In genomic region chr1:136527163-136527562, GRCm38 (mm10) we compare ENCODE assay signal across 14 mouse cellular contexts.
A peak's percentile ranks its signal among the peaks of the same experiment; 100 is the strongest.
DNase-seq lines count a peak whose midpoint lies in the region; ATAC-seq and TF ChIP-seq lines count a peak whose summit lies in the region.
"Had no signal": no experiment of that assay in that cellular context is flagged by ENCODE, and none has a peak within 500 bp of the region (broad histone marks: within the 10 kb centered on the region; RNA-seq: fewer than 3 reads in every experiment).

No protein-coding gene starts in this region.

- intact Hi-C loops in left cerebral cortex, postnatal 25 days (cut with DNase I): loop anchor here (10.0 kb wide), 1 partner anchor 242 kb away; no protein-coding TSS in a partner anchor

- no peak overlapping the region for H3K27ac ChIP-seq in layer of hippocampus, adult 2 months
- no peak overlapping the region for H3K27ac ChIP-seq in neural tube, embryonic 14.5 days (ENCODE audit: low read depth, low read length)
- H3K27ac ChIP-seq in stomach, postnatal 0 days (replicated peaks): peak overlapping the region; percentile 66; the same call in 1 of the 2 replicates
- H3K27ac ChIP-seq: limb, embryonic 15.5 days had no signal

- 83% methylated on average over 16 of the region's 16 CpGs for WGBS in neural tube, embryonic 14.5 days
- 69% methylated on average over 16 of the region's 16 CpGs for WGBS in stomach, postnatal 0 days

- peak; percentile 53 for TF ChIP-seq CTCF in layer of hippocampus, adult 2 months (conservative IDR thresholded peaks at IDR 0.05)
- peak; percentile 41 for TF ChIP-seq CTCF in stomach, postnatal 0 days (IDR thresholded peaks at IDR 0.05; ENCODE audit: low read depth)

- H3K9ac ChIP-seq in neural tube, embryonic 14.5 days (replicated peaks; ENCODE audit: low read depth, low read length): no peak overlapping the region
- H3K9ac ChIP-seq in stomach, postnatal 0 days (ENCODE audit: low read length): no peak overlapping the region
- H3K9ac ChIP-seq: limb, embryonic 15.5 days had no signal

- peak; percentile 13; the same call in 1 of the 2 replicates for ATAC-seq in neural tube, embryonic 14.5 days (ENCODE audit: low read depth)
- ATAC-seq in stomach, postnatal 0 days (ENCODE audit: low FRiP score, low TSS enrichment): no peak
- ATAC-seq: inflammation-experienced regulatory T-cells, adult 6 months had no signal

- peaks cover 2% of the 10 kb centered on the region; the same call in 1 of the 2 replicates for H3K4me1 ChIP-seq in neural tube, embryonic 14.5 days (ENCODE audit: control insufficient read depth, insufficient read depth, low read length)
- no peaks in the 10 kb centered on the region for H3K4me1 ChIP-seq in stomach, postnatal 0 days (replicated peaks; ENCODE audit: control insufficient read depth, insufficient read depth)
- H3K4me1 ChIP-seq: limb, embryonic 15.5 days had no signal

- no peak overlapping the region for H3K4me3 ChIP-seq in layer of hippocampus, adult 2 months
- no peak overlapping the region for H3K4me3 ChIP-seq in neural tube, embryonic 14.5 days (ENCODE audit: low read depth, low read length)
- no peak overlapping the region for H3K4me3 ChIP-seq in stomach, postnatal 0 days (ENCODE audit: low read depth, low read length)
- H3K4me3 ChIP-seq: limb, embryonic 15.5 days had no signal

- no peaks in the 10 kb centered on the region for H3K36me3 ChIP-seq in neural tube, embryonic 14.5 days (ENCODE audit: control insufficient read depth, insufficient read depth, low read length)
- no peaks in the 10 kb centered on the region for H3K36me3 ChIP-seq in stomach, postnatal 0 days (ENCODE audit: control insufficient read depth, insufficient read depth, low read length)

- no peaks in the 10 kb centered on the region for H3K9me3 ChIP-seq in neural tube, embryonic 14.5 days (ENCODE audit: control insufficient read depth, low read length)
- H3K9me3 ChIP-seq in stomach, postnatal 0 days (ENCODE audit: control insufficient read depth, low read length): no peaks in the 10 kb centered on the region
- H3K9me3 ChIP-seq: limb, embryonic 15.5 days had no signal

- peak in 1 of 2 experiments; percentile 18 for DNase-seq in layer of hippocampus, adult 2 months (ENCODE audit: low spot score in 2 of 2)
- DNase-seq in layer of hippocampus, postnatal 10 days (ENCODE audit: low spot score in 2 of 2): no peak
- no peak for DNase-seq in neural tube, embryonic 10.5 days (ENCODE audit: extremely low spot score, low spot score)
- peak; percentile 35 to 70 for DNase-seq in left cerebral cortex, postnatal 25 days (ENCODE audit: low spot score in 2 of 2)
- DNase-seq in stomach, postnatal 0 days (ENCODE audit: low spot score): no peak
- no peak for DNase-seq in thymus, postnatal 0 days (ENCODE audit: low spot score)
- DNase-seq in spleen, postnatal 14 days (ENCODE audit: low spot score in 2 of 2): no peak
- DNase-seq: adrenal gland, postnatal 25 days; cerebellum, adult 18-20 months; gastrocnemius, postnatal 36 days; kidney, postnatal 4 days had no signal

- H3K4me2 ChIP-seq in neural tube, embryonic 14.5 days (ENCODE audit: low read depth, low read length): no peak overlapping the region
- no peak overlapping the region for H3K4me2 ChIP-seq in stomach, postnatal 0 days (replicated peaks; ENCODE audit: low read depth)
- H3K4me2 ChIP-seq: limb, embryonic 15.5 days had no signal

- no peak for TF ChIP-seq EP300 in stomach, postnatal 0 days (optimal IDR thresholded peaks at IDR 0.05)

- no peaks in the 10 kb centered on the region for H3K27me3 ChIP-seq in neural tube, embryonic 14.5 days (ENCODE audit: control insufficient read depth, insufficient read depth, low read length)
- no peaks in the 10 kb centered on the region for H3K27me3 ChIP-seq in stomach, postnatal 0 days (ENCODE audit: control insufficient read depth, insufficient read depth, low read length)
- H3K27me3 ChIP-seq: limb, embryonic 15.5 days had no signal

Comparison
In these comparisons a context has a peak if more than half of its experiments do, and no peak if none do; other contexts are left out.
1. DNase-seq: peak in left cerebral cortex, postnatal 25 days (2 of 2); none in layer of hippocampus, postnatal 10 days (0 of 2), neural tube, embryonic 10.5 days (single experiment), stomach, postnatal 0 days (single experiment), thymus, postnatal 0 days (single experiment) and spleen, postnatal 14 days (0 of 2).